Mouse (Mus musculus): Measurements from ENCODE around the gene Kcnj5.

Kcnj5 gene

DNA sequence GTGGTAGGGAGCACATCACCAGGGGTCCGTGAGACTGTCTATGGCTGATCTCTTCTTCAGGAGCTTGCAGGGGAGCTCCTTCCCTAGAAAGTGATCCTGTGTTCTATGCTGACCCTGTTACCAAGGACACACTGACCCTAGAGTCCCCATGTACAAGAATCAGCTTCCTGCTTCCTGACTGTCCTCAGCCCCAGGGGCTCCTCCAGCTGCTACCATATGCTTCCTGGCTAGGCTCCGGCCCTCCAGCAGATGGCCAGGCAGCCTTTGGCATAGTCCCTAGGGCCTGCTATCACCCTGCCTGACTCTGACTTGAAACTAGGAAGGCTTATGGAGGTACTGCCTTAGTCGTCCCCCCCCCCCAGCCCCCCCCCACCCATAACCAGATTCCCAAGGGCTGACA is 24.0 kb downstream of the Kcnj5 start:
- no peak for DNase-seq (ENCODE audit: low read depth, low spot score)

DNA sequence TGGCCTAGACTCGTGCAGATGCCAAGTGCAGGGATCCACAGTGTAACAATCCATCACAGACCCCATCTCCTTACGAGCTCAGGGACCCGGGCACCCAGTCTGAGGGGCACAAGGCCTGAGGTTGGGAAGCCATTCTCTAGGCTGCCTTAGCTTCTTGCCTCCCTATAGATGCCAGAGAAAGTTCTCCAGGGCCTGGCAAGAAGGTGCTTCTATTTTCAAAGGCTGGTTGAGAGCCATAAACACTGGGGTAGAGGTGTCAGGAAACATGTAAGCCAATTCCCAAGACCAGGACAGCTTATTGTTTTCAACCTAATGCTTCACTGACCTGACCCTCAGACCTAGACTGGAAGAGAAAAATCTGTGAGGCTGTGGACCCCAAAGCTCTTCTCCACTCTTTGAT is 28.2 kb downstream of the Kcnj5 start:
- no peak for DNase-seq (ENCODE audit: low read depth, low spot score)

DNA sequence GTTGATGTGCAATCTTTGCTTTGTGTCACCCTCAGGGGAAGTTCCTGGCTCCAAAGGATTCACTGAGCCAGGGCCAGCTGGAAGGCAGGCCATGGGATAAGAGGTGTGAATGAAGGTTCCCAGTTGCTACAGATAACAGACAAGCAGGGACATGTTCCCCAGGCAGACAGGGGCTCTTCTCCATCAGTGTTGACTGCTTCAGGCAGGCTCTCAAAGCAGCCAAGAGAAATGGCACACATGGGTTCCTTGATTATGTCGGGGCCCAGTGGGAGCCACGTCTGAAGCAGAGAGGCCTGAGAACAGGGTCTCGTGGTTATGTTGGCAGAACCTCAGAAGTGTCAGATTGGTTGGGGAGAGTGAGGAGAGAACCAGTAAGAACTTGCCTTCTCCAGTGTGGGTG is 30.1 kb downstream of the Kcnj5 start:
- DNase-seq (ENCODE audit: low read depth, low spot score): no peak

DNA sequence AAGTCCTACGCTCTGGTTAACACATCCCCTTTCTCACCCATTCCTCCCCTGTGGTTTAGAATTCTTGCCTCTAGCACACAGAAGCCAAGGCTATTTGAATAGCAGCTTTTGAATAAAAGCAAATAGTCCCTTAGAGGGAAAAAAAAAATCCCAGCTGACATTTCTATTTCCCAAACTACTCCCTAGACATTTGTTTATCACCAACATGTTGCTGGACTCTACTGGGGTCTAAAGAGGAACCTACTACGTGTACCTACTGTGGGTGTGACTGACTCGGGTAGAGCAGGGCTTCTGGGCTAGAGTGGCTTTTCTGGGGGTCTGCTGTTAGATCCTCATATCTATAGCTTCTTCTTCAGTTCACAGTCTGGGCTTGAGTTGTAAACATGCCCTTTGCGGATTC is 31.9 kb downstream of the Kcnj5 start:
- DNase-seq (ENCODE audit: low read depth, low spot score): no peak

DNA sequence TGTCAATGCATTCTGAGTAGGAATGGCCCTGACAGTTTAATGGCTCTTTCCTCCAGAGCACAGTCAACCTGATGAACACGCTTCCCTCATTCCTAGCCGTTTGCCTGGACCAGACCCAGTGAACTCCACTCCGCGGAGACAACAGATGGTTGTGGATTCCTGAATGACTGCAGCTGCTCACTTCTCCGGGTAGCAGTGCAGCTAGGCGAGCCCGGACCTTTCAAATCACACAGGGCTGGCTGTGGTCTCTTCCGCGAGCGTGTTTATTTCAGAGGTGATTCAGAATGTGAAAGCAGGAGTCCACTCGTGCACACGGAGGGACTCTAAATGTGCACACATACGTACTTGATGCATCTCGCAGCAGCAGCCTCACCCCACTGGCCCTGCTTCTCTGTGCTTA is 32.4 kb downstream of the Kcnj5 start:
- DNase-seq (ENCODE audit: low read depth, low spot score): no peak

DNA sequence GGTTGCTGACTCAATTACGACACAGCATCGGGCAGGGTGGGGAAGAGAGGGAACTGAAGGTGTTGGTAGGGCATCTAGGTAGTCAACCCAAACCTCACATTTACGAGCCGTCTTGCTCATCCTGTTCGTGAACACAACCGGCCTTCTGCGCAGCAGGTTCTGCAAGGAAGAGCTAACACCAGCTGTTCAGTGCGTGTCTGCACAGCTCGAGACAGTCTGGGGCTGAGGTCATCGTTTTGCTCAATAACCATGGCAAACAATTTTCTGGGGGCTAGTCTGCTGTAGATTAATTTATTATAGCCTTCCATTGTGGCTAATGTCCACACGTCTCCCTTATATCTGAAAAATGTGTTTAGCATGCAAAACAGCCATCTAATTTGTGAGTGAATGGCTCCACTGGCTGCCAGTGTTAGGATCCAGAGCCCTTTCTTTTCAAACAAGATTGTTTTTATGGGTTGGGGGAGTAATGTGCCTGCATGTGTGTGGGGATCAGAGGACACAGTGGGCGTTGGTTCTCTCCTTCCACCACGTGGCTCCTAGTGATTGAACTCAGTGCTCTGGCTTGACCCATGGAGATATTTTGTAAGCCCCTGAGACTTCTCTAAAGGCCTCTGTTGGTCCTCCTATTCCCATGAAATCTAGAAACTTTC is 41.5 kb downstream of the Kcnj5 start:
- no peak for DNase-seq (ENCODE audit: low read depth, low spot score)

DNA sequence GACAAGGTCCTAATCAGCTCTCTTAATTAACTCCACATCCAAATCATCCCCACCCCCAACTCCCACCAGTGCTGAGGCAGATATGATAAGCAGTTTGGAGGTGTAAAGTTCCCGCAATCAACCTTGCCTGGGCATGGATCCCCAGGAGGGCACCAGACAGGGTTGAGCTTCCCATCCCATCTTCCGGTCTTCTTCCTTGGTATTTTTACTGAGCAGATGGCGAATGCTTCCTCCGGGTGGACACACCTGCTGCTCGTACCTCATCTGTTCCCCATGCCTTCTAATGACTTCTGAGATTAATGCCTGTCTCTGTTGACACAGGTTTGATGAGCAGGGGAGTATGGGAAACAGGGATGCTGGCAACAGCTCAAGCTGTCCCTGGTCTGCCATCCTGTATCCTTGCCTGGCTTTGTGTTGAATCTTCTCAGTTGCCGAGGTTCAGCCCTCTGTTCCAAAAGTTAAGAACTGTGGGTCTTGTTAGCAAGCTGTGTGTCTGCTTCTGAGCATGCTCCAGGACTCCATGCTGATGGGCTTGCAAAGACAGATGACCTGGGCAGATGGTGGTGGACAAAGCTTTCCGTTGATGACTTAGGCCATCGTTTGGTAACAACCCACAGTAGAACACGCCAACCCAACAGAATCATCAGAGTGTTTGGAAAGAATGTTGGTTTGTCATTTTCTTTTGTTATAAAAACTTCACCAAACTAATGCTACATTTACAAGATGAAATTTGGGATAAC is 48.9 kb downstream of the Kcnj5 start:
- no peak for DNase-seq (ENCODE audit: low read depth, low spot score)

DNA sequence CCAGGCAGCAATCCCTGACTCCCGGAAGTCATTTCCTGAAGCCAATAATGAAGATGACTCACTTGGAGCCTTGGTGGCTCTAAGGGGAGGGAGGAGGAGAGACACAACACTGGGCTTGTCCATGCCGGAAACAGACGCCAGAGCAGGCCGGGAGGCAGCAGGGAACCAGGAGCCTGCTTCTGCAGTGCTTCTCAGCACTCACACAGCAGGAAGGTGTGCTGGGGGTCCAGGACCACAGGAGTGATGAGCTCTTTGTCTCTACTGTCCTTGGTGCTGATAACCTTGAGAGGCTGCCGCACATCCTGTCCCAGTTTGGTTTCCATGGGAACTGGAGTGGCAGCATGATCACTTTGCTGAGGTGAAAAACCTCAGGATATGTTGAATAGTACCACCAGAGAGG is 51.5 kb downstream of the Kcnj5 start:
- DNase-seq (ENCODE audit: low read depth, low spot score): peak; percentile 57

DNA sequence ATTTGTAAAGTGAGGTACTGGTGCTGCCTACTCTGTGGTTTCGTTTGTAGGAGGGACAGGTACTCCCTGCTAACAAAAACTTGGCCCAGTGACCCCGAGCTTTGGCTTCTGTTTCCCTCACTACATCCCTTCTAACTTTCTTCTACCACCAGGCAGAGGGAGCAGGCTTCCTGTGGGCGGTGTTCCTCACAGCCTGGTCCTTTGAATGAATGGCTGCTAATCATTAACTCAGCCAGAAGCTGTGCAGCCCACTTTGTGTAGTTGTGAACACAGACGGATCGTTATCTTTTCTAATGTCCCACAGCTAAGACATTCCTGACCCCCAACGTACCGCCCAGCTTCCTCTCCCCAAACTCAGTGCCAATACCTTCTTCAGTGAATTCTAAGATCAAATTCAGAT is 52.5 kb downstream of the Kcnj5 start:
- no peak for DNase-seq (ENCODE audit: low read depth, low spot score)

DNA sequence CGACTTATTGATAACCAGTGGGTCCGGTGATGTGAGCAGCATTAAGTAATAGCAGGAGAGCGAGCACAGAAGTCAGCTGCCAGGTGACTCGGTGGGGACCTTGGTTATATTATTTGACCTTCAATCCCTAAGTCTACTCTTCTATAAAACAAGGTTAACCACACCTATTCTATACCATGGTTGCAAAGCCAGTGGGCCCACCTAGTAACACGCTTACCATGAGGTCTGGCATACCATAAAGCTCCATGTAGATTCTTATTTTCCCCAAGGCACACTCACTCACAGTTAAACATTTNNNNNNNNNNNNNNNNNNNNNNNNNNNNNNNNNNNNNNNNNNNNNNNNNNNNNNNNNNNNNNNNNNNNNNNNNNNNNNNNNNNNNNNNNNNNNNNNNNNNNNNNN is 60.6 kb downstream of the Kcnj5 start:
- no peak for DNase-seq (ENCODE audit: low read depth, low spot score)

DNA sequence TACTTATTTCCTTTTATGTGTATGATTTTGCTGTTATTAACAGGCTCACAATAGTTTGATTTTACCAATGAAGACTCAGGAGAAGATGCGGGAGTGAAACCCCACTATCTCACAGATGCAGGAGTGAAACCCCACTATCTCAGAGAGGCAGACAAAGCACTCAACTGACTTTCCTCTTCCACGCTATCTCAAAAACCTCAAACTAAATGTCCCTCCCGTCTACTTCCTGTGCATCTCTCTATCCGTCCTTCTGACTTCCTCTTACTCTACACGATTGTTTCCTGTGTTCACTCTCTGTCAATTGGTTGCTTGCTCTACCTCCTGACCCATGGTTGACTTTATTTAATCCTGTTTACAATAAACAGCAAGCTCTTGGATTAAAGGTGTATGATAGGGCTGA is 63.7 kb downstream of the Kcnj5 start:
- no peak for DNase-seq (ENCODE audit: low read depth, low spot score)

DNA sequence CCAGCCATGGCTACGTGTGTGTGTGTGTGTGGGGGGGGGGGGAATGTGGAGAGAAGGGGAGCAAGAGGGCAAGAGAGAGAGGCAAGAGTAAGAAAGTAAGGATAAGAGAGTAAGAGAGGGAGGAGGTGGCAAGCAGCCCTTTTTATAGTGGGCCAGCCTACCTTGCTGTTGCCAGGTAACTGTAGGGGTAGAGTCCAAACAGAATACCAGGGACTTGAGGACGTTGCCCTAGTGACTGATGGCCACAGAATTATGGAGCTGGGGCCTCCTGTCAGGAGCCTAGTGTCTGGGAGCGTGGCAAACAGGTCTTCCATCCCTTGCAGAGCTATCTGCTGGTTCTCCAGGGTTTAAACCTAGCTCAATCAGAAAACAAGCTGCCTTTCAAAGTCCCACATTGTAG is 64.4 kb downstream of the Kcnj5 start:
- no peak for DNase-seq (ENCODE audit: low read depth, low spot score)

DNA sequence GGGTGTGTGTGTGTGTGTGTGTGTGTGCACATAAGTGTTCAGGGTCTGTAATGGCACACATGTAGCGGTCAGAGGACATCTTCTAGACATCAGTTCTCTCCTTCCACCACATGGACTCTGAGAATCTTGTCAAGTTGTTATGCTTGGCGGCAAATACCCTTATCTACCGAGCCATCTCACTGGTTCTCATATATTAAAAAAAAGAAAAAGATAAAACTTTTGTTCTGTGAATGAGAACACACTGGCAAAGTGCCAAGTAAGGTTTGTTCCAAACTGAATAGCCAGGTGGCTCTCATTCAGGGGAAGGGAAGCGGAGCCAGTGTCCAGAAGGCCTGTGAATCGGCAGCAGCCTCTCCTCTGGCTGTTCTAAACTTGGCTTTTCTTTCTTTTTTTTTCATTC is 66.1 kb downstream of the Kcnj5 start:
- DNase-seq (ENCODE audit: low read depth, low spot score): no peak

DNA sequence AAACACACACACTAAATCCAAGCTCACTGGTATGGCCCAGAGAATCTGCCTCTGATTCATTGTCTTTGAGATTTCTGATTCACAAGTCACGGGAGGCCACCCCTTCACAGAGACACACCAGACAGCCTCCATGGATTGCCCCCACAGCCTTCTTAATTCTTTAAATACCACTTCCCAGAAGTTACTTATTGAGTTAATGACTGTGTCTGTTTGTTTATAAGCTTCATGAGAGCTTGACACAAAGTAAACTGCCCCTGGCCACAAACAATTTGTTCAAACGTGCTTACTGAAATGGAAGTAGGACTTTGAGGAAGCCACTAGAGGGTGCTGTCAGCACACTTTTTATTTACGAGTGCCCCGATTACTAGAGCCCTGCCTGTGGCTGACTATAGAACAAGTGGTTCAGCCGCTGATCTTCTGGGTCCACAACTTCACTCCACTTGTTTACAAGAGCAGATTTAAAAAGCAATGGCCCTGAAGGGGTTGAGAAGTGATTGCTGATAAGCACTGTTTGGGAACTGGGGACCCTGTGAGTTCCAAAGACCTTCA is 72.2 kb downstream of the Kcnj5 start:
- DNase-seq (ENCODE audit: low read depth, low spot score): peak; percentile 84

Measured in ZHBTc4 (cell line).